Mouse (Mus musculus) brain, embryonic 18.5 days (tissue): ENCODE measurements around the gene Gusb.

Experiments used
- DNase-seq: peaks from one replicate; pipeline ENCODE4 v3.0.0-alpha.2; 2012; ENCODE audit warnings: low read depth, low spot score

Gusb gene

GRCm38 (mm10) chr5:130023767-130024539 lies 21.1 kb upstream of the Gusb start:
- peak; percentile 59 for DNase-seq

- DNase-seq = no peak
Observed at GRCm38 (mm10) chr5:130023067-130023766, 20.4 kb upstream of the Gusb start.

GRCm38 (mm10) chr5:130022366-130022765 lies 19.5 kb upstream of the Gusb start:
- no peak for DNase-seq

GRCm38 (mm10) chr5:130021361-130021966 lies 18.6 kb upstream of the Gusb start:
- DNase-seq = no peak

GRCm38 (mm10) chr5:130019461-130019860 lies 16.6 kb upstream of the Gusb start:
- no peak for DNase-seq

- DNase-seq = no peak
Observed at GRCm38 (mm10) chr5:130015104-130015503, 12.3 kb upstream of the Gusb start.

GRCm38 (mm10) chr5:130010961-130011360 lies 8.1 kb upstream of the Gusb start:
- no peak for DNase-seq

GRCm38 (mm10) chr5:130009784-130010183 lies 6.9 kb upstream of the Gusb start:
- no peak for DNase-seq

GRCm38 (mm10) chr5:130008034-130008590 lies 5.3 kb upstream of the Gusb start:
- DNase-seq = no peak

- no peak for DNase-seq
Observed at GRCm38 (mm10) chr5:130007344-130007743, 4.5 kb upstream of the Gusb start.

GRCm38 (mm10) chr5:130003229-130003628 lies 380 bp upstream of the Gusb start:
- DNase-seq = no peak

- no peak for DNase-seq
Observed at GRCm38 (mm10) chr5:130001356-130001987, 1.4 kb downstream of the Gusb start.

GRCm38 (mm10) chr5:130000735-130001134 lies 2.1 kb downstream of the Gusb start:
- DNase-seq = no peak

- no peak for DNase-seq
Observed at GRCm38 (mm10) chr5:129999097-129999496, 3.8 kb downstream of the Gusb start.

- no peak for DNase-seq
Observed at GRCm38 (mm10) chr5:129997700-129998099, 5.1 kb downstream of the Gusb start.

GRCm38 (mm10) chr5:129994989-129995388 lies 7.9 kb downstream of the Gusb start:
- DNase-seq = no peak

- no peak for DNase-seq
Observed at GRCm38 (mm10) chr5:129993374-129993773, 9.5 kb downstream of the Gusb start.

GRCm38 (mm10) chr5:129991898-129992297 lies 11.0 kb downstream of the Gusb start:
- no peak for DNase-seq

GRCm38 (mm10) chr5:129989376-129989775 lies 13.5 kb downstream of the Gusb start:
- no peak for DNase-seq

- DNase-seq = no peak
Observed at GRCm38 (mm10) chr5:129980216-129980615, 22.6 kb downstream of the Gusb start.

GRCm38 (mm10) chr5:129978608-129979007 lies 24.2 kb downstream of the Gusb start:
- DNase-seq = no peak

- DNase-seq = no peak
Observed at GRCm38 (mm10) chr5:129977768-129978167, 25.1 kb downstream of the Gusb start.
